Mouse (Mus musculus) gonadal fat pad, adult 2 months (tissue): Measurements from ENCODE around the gene Btbd16. TPM values are rescaled to one million over a fixed set of nuclear protein-coding genes. Genes with fewer than 3 reads are reported as not detected.

Experiments
- DNase-seq: peaks from one replicate; pipeline ENCODE4 v3.0.0-alpha.2; 2012; ENCODE audit warnings: low read depth
- polyA plus RNA-seq: library from polyadenylated mRNA; depleted of rRNA; stranded (reverse); fragments of >200 nt; gene quantifications from 2 replicates; pipeline ENCODE4 v1.2.3, GENCODE M21; 2012; rRNA removed

The Btbd16 gene
- polyA plus RNA-seq = 0.43 and 0.57 TPM in 2 replicates

- DNase-seq = no peak
Measured at GRCm38 (mm10) chr7:130773914-130774630, at the start of gene Btbd16. Gene Btbd16 (plus strand): TSS chr7:130774069.

- DNase-seq = no peak
Measured at GRCm38 (mm10) chr7:130726185-130726584, 47.7 kb upstream of the Btbd16 start.

- DNase-seq = no peak
Measured at GRCm38 (mm10) chr7:130726724-130727422, 47.0 kb upstream of the Btbd16 start.

- no peak for DNase-seq
Measured at GRCm38 (mm10) chr7:130727560-130727959, 46.3 kb upstream of the Btbd16 start.

GRCm38 (mm10) chr7:130731792-130732191 is 42.1 kb upstream of the Btbd16 start:
- DNase-seq = no peak

- no peak for DNase-seq
Measured at GRCm38 (mm10) chr7:130732908-130733307, 41.0 kb upstream of the Btbd16 start.

GRCm38 (mm10) chr7:130733423-130733822 is 40.4 kb upstream of the Btbd16 start:
- no peak for DNase-seq

- no peak for DNase-seq
Measured at GRCm38 (mm10) chr7:130734195-130734787, 39.6 kb upstream of the Btbd16 start.

- DNase-seq = no peak
Measured at GRCm38 (mm10) chr7:130741099-130741498, 32.8 kb upstream of the Btbd16 start.

- DNase-seq = no peak
Measured at GRCm38 (mm10) chr7:130743239-130744025, 30.4 kb upstream of the Btbd16 start.

- no peak for DNase-seq
Measured at GRCm38 (mm10) chr7:130749165-130749564, 24.7 kb upstream of the Btbd16 start.

- DNase-seq = no peak
Measured at GRCm38 (mm10) chr7:130750752-130751490, 22.9 kb upstream of the Btbd16 start.

GRCm38 (mm10) chr7:130751678-130752077 is 22.2 kb upstream of the Btbd16 start:
- DNase-seq = no peak

GRCm38 (mm10) chr7:130754790-130755189 is 19.1 kb upstream of the Btbd16 start:
- DNase-seq = no peak

- DNase-seq = no peak
Measured at GRCm38 (mm10) chr7:130756343-130756835, 17.5 kb upstream of the Btbd16 start.

GRCm38 (mm10) chr7:130757326-130757865 is 16.5 kb upstream of the Btbd16 start:
- DNase-seq = no peak

GRCm38 (mm10) chr7:130762071-130762897 is 11.6 kb upstream of the Btbd16 start:
- DNase-seq = no peak

GRCm38 (mm10) chr7:130764160-130764559 is 9.7 kb upstream of the Btbd16 start:
- no peak for DNase-seq

GRCm38 (mm10) chr7:130766411-130767170 is 7.3 kb upstream of the Btbd16 start:
- no peak for DNase-seq
